Mouse (Mus musculus): ENCODE measurements at regions not wholly inside any gene's neighbourhood (a gene's known extent, or its start where the extent isn't known, plus 50 kb on each side); places are given as distances from the start of the nearest gene placed in this dataset.

- Histone ChIP-seq H3K27ac (ENCODE audit: insufficient read depth, low read length) (no peak overlapping the region), H3K4me3 (ENCODE audit: extremely low read depth, insufficient read depth, insufficient read length) (no peak overlapping the region), H3K4me1 (ENCODE audit: control insufficient read depth, insufficient read depth, insufficient read length) (no peaks in the 10 kb centered on the region), H3K27me3 (ENCODE audit: control insufficient read depth, insufficient read depth, low read length) (no peaks in the 10 kb centered on the region), H3K36me3 (ENCODE audit: control insufficient read depth, insufficient read depth, low read length) (no peaks in the 10 kb centered on the region)
- 76% methylated on average over 4 of the region's 4 CpGs for whole genome bisulfite sequencing
- DNase-seq (ENCODE audit: low read depth in 1 of 2, low spot score in 2 of 2) = no peak
- TF ChIP-seq POLR2A (IDR thresholded peaks at IDR 0.05; ENCODE audit: low read depth, low read length) = no peak
Observed at GRCm38 (mm10) chr16:76725991-76726390, 287.5 kb upstream of the Usp25 start.

DNA sequence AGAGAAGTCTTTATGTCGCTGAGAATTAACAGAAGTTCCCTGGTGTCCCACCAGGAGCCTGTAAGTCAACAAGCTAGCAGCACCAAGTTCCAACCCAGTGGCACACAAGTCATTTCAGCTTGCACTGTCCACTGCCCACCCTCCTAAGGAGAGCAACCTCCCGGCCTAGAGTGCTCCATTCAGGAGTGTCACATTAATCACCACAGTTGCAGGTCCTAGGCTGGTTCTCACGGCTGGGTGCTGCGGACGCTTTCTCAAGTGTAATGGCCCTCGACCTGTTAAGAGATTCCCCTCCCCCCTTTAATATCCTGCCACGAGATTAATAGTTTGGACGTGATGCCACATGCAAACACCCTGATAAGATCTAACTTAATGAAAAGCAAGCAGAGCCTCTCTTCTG lies 288.2 kb upstream of the Usp25 start:
- 83% methylated on average over 8 of the region's 8 CpGs for WGBS

GRCm38 (mm10) chr16:76718809-76719208 lies 294.7 kb upstream of the Usp25 start:
- H3K4me3 ChIP-seq (ENCODE audit: extremely low read depth, insufficient read depth, insufficient read length) = no peak overlapping the region
- no peak for DNase-seq (ENCODE audit: low read depth in 1 of 2, low spot score in 2 of 2)
- H3K27ac ChIP-seq (ENCODE audit: insufficient read depth, low read length) = no peak overlapping the region
- WGBS = 84% methylated on average over 1 of the region's 1 CpGs
- TF ChIP-seq POLR2A (IDR thresholded peaks at IDR 0.05; ENCODE audit: low read depth, low read length) (no peak), CTCF (IDR thresholded peaks at IDR 0.05; ENCODE audit: extremely low read depth, insufficient read depth, insufficient read length, insufficient replicate concordance) (no peak)
- H3K4me1 ChIP-seq (ENCODE audit: control insufficient read depth, insufficient read depth, insufficient read length) = no peaks in the 10 kb centered on the region
- H3K27me3 ChIP-seq (ENCODE audit: control insufficient read depth, insufficient read depth, low read length) = no peaks in the 10 kb centered on the region
- H3K36me3 ChIP-seq (ENCODE audit: control insufficient read depth, insufficient read depth, low read length) = no peaks in the 10 kb centered on the region

More for the DNA sequence above, 288.2 kb upstream of the Usp25 start:
- Histone ChIP-seq H3K27ac (ENCODE audit: insufficient read depth, low read length) (no peak overlapping the region), H3K27me3 (ENCODE audit: control insufficient read depth, insufficient read depth, low read length) (no peaks in the 10 kb centered on the region), H3K4me3 (ENCODE audit: extremely low read depth, insufficient read depth, insufficient read length) (no peak overlapping the region), H3K36me3 (ENCODE audit: control insufficient read depth, insufficient read depth, low read length) (no peaks in the 10 kb centered on the region), H3K4me1 (ENCODE audit: control insufficient read depth, insufficient read depth, insufficient read length) (no peaks in the 10 kb centered on the region)
- TF ChIP-seq CTCF (IDR thresholded peaks at IDR 0.05; ENCODE audit: extremely low read depth, insufficient read depth, insufficient read length, insufficient replicate concordance) (no peak), POLR2A (IDR thresholded peaks at IDR 0.05; ENCODE audit: low read depth, low read length) (no peak)
- DNase-seq (ENCODE audit: low read depth in 1 of 2, low spot score in 2 of 2) = no peak

DNA sequence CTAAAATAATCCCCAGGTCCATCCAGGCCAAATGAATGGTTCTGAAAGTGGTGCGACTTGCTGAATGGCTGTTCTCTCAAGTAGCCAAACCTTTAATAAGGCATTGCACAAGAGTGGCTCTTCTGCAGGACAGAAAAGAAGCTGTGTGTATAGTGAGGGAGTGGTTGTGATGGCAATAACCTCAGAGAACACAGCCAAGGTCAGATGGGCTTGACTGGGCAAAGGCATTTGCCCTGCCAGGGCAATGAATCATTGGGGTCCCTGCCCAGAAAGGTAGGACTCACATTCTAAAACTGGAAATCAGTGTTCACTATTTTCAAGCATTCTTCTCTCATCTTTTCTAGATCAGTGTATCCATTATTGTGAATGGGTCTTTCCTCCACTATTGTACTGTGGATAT lies 295.4 kb upstream of the Usp25 start:
- H3K4me1 ChIP-seq (ENCODE audit: control insufficient read depth, insufficient read depth, insufficient read length) = no peaks in the 10 kb centered on the region
- TF ChIP-seq POLR2A (IDR thresholded peaks at IDR 0.05; ENCODE audit: low read depth, low read length) (no peak), CTCF (IDR thresholded peaks at IDR 0.05; ENCODE audit: extremely low read depth, insufficient read depth, insufficient read length, insufficient replicate concordance) (no peak)
- no peak for DNase-seq (ENCODE audit: low read depth in 1 of 2, low spot score in 2 of 2)

GRCm38 (mm10) chr16:76694913-76695312 lies 318.6 kb upstream of the Usp25 start:
- Histone ChIP-seq H3K27me3 (ENCODE audit: control insufficient read depth, insufficient read depth, low read length) (no peaks in the 10 kb centered on the region), H3K4me3 (ENCODE audit: extremely low read depth, insufficient read depth, insufficient read length) (no peak overlapping the region), H3K4me1 (ENCODE audit: control insufficient read depth, insufficient read depth, insufficient read length) (0 out of 2 replicates have a peak, but pooled peaks cover 4% of the 10 kb centered on the region), H3K27ac (ENCODE audit: insufficient read depth, low read length) (no peak overlapping the region), H3K36me3 (ENCODE audit: control insufficient read depth, insufficient read depth, low read length) (no peaks in the 10 kb centered on the region)
- WGBS = 21% methylated on average over 6 of the region's 6 CpGs
- DNase-seq (ENCODE audit: low read depth in 1 of 2, low spot score in 2 of 2) = peak; percentile 6 to 21
- TF ChIP-seq POLR2A (IDR thresholded peaks at IDR 0.05; ENCODE audit: low read depth, low read length) = no peak

More for the DNA sequence above, 295.4 kb upstream of the Usp25 start:
- H3K4me3 ChIP-seq (ENCODE audit: extremely low read depth, insufficient read depth, insufficient read length) = no peak overlapping the region
- no peak overlapping the region for H3K27ac ChIP-seq (ENCODE audit: insufficient read depth, low read length)
- H3K27me3 ChIP-seq (ENCODE audit: control insufficient read depth, insufficient read depth, low read length) = no peaks in the 10 kb centered on the region
- WGBS = 90% methylated on average over 1 of the region's 1 CpGs
- H3K36me3 ChIP-seq (ENCODE audit: control insufficient read depth, insufficient read depth, low read length) = no peaks in the 10 kb centered on the region

GRCm38 (mm10) chr16:76687735-76688447 lies 314.3 kb upstream of the Nrip1 start:
- Histone ChIP-seq H3K4me3 (ENCODE audit: extremely low read depth, insufficient read depth, insufficient read length) (no peak overlapping the region), H3K4me1 (ENCODE audit: control insufficient read depth, insufficient read depth, insufficient read length) (no peaks in the 10 kb centered on the region), H3K27me3 (ENCODE audit: control insufficient read depth, insufficient read depth, low read length) (no peaks in the 10 kb centered on the region), H3K27ac (ENCODE audit: insufficient read depth, low read length) (no peak overlapping the region), H3K36me3 (ENCODE audit: control insufficient read depth, insufficient read depth, low read length) (no peaks in the 10 kb centered on the region)
- TF ChIP-seq CTCF (IDR thresholded peaks at IDR 0.05; ENCODE audit: extremely low read depth, insufficient read depth, insufficient read length, insufficient replicate concordance) = no peak
- DNase-seq (ENCODE audit: low read depth in 1 of 2, low spot score in 2 of 2) = no peak
- WGBS = 95% methylated on average over 18 of the region's 18 CpGs

DNA sequence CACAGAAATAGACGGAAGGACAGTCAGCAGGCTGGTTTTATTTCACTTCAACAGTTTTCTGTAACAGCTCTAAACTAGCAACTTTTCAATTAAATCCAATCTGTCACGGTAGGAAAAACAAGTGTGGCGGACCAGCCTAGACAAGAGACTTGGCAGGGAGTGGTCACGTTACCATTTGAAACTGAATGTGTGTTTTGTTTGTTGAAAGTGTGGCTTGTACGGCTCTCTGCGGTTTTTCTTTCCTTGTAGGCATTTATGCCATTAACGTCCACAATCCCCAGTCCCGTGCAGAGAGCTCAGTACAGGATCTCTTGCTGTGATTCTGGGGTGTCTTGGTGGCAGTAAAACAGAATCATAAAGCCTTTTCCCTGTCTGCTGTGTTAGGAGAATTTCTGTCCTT lies 311.9 kb upstream of the Nrip1 start:
- DNase-seq (ENCODE audit: low read depth in 1 of 2, low spot score in 2 of 2) = no peak
- no peaks in the 10 kb centered on the region for H3K4me1 ChIP-seq (ENCODE audit: control insufficient read depth, insufficient read depth, insufficient read length)
- WGBS = 88% methylated on average over 8 of the region's 8 CpGs
- no peak overlapping the region for H3K27ac ChIP-seq (ENCODE audit: insufficient read depth, low read length)
- H3K4me3 ChIP-seq (ENCODE audit: extremely low read depth, insufficient read depth, insufficient read length) = no peak overlapping the region
- TF ChIP-seq CTCF (IDR thresholded peaks at IDR 0.05; ENCODE audit: extremely low read depth, insufficient read depth, insufficient read length, insufficient replicate concordance) = no peak
- no peak for TF ChIP-seq POLR2A (IDR thresholded peaks at IDR 0.05; ENCODE audit: low read depth, low read length)
- no peaks in the 10 kb centered on the region for H3K36me3 ChIP-seq (ENCODE audit: control insufficient read depth, insufficient read depth, low read length)
- no peaks in the 10 kb centered on the region for H3K27me3 ChIP-seq (ENCODE audit: control insufficient read depth, insufficient read depth, low read length)
